Mouse (Mus musculus) frontal cortex, adult 2 months (tissue): ENCODE measurements around the gene Klhl7. TPM values are rescaled to one million over a fixed set of nuclear protein-coding genes. Genes with fewer than 3 reads are reported as not detected.

Experiments used
- DNase-seq, 2 experiments: peaks; one replicate each; pipeline ENCODE4 v3.0.0; 2022; ENCODE audit warnings: low spot score in 1 of 2; ENCODE audit errors: extremely low spot score in 1 of 2
- polyA plus RNA-seq: library from polyadenylated mRNA; depleted of rRNA; stranded (reverse); fragments of >200 nt; gene quantifications from 2 replicates; pipeline ENCODE4 v1.2.3, GENCODE M21; 2012; rRNA removed

The Klhl7 gene
- polyA plus RNA-seq, 1 experiment, result 86.9 TPM

- DNase-seq, result peak in 1 of 2 experiments; percentile 53
These were observed 66.9 kb downstream of the Klhl7 start for GRCm38 (mm10) chr5:24167263-24167662.

GRCm38 (mm10) chr5:24169881-24170280, 69.5 kb downstream of the Klhl7 start:
- no peak for DNase-seq

GRCm38 (mm10) chr5:24172092-24172491, 71.7 kb downstream of the Klhl7 start:
- DNase-seq, result no peak

- DNase-seq, result no peak
These were observed 81.3 kb downstream of the Klhl7 start for GRCm38 (mm10) chr5:24181514-24182295.

- no peak for DNase-seq
These were observed 81.9 kb downstream of the Klhl7 start for GRCm38 (mm10) chr5:24182296-24182734.

- no peak for DNase-seq
These were observed 82.7 kb downstream of the Klhl7 start for GRCm38 (mm10) chr5:24183096-24183495.

GRCm38 (mm10) chr5:24184011-24184410, 83.6 kb downstream of the Klhl7 start:
- DNase-seq, result no peak

GRCm38 (mm10) chr5:24188476-24188875, 88.1 kb downstream of the Klhl7 start:
- no peak for DNase-seq

- DNase-seq, result no peak
These were observed 91.4 kb downstream of the Klhl7 start for GRCm38 (mm10) chr5:24191821-24192220.

- no peak for DNase-seq
These were observed 100.6 kb downstream of the Klhl7 start for GRCm38 (mm10) chr5:24201006-24201405.

GRCm38 (mm10) chr5:24202492-24202891, 102.1 kb downstream of the Klhl7 start:
- DNase-seq, result peak; percentile 20 to 23

- DNase-seq, result no peak
These were observed 102.9 kb downstream of the Klhl7 start for GRCm38 (mm10) chr5:24203266-24203665.

- DNase-seq, result no peak
These were observed 107.6 kb downstream of the Klhl7 start for GRCm38 (mm10) chr5:24207965-24208364.

GRCm38 (mm10) chr5:24208505-24208904, 108.1 kb downstream of the Klhl7 start:
- no peak for DNase-seq

Other genes starting within 250 kb of the Klhl7 start
- gene Fam126a, start 69.9 kb upstream of the Klhl7 start, polyA plus RNA-seq, result 20.8 and 21.9 TPM in 2 replicates
- gene Nupl2, start 64.4 kb downstream of the Klhl7 start, polyA plus RNA-seq, result 10.2 and 10.5 TPM in 2 replicates